Mouse (Mus musculus) cerebellum, adult 2 months (tissue): ENCODE measurements at regions not wholly inside any gene's neighbourhood (a gene's known extent, or its start where the extent isn't known, plus 50 kb on each side); places are given as distances from the start of the nearest gene placed in this dataset.

ENCODE experiments used
- CTCF ChIP-seq: fragments of 200-500 bp; IDR thresholded peaks from 2 replicates; pipeline ENCODE4 v1.5.1; 2011; ENCODE audit warnings: low read depth, mild to moderate bottlenecking, control low read depth, low read length, moderate library complexity, borderline replicate concordance; ENCODE audit not compliant: insufficient read depth
- POLR2A ChIP-seq: fragments of 200-500 bp; IDR thresholded peaks from 2 replicates; pipeline ENCODE4 v1.6.1; 2011; ENCODE audit warnings: low read length, control low read depth, borderline replicate concordance; ENCODE audit not compliant: insufficient read depth

DNA sequence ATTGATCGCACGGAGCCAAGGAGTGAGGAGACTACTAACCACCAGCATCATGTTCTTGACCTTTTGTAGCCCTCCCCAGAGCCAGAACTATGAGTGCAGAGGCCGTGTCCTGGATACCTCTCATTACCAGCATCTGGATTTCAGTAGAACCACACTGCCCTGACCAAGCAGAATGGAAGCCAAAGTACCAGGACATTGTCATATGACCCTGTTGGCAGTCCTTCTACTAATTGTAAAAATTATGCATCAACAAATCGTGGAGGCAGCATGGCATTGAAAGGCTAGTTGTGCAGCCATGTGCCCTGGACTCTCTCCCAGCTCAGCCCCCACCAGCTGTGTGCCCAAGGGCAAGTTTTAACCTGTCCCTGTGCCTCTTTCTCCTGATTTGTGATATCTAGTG, 135.6 kb upstream of the Dock1 start:
- TF ChIP-seq CTCF (no peak), POLR2A (no peak)
